Mouse (Mus musculus): ENCODE results near the gene Tcp1.
"Not testable (repeated sequence)": the region's sequence is repeated elsewhere in the genome, so short reads cannot be mapped to it uniquely, and the experiment has no call there.

The Tcp1 gene

DNA sequence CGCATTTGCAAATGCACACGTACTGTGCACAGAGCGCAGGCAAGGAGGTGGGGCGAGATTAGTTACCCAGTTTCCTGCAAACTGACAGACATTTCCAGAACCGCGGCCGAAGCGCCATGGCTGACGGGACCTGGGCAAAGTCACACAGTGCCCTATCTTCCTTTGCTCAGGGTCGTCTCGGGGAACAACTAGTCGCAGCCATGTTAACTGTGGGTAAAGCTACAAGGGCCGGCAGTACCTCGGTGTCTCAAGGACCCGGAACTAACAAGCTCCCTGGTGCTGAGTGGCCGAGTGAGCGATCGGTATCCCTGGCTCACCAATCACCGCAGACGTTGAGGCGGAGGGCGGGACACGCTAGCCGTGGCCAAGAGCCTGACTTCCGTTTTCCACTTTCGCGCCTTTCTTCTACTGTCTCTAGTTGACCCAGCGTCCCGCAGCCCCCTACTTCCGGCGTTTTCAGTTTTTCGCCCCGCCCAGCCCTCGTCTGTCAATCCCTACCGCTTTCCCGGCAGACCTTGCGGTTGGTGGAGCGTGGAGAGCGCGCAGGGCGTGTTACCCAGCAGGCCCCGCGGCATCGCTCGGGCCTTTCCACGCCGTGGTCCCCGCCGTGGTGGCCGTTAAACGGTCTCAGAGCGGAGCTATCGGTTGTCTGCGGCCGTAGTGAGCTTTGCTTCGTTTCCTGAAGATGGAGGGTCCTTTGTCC is 531 bp downstream of the Tcp1 start, which contains the start of gene Mrpl18:
TSS of gene Mrpl18 (minus strand) at position 465 of the 703 bp plus-strand sequence.
- peak; percentile 97 for DNase-seq

DNA sequence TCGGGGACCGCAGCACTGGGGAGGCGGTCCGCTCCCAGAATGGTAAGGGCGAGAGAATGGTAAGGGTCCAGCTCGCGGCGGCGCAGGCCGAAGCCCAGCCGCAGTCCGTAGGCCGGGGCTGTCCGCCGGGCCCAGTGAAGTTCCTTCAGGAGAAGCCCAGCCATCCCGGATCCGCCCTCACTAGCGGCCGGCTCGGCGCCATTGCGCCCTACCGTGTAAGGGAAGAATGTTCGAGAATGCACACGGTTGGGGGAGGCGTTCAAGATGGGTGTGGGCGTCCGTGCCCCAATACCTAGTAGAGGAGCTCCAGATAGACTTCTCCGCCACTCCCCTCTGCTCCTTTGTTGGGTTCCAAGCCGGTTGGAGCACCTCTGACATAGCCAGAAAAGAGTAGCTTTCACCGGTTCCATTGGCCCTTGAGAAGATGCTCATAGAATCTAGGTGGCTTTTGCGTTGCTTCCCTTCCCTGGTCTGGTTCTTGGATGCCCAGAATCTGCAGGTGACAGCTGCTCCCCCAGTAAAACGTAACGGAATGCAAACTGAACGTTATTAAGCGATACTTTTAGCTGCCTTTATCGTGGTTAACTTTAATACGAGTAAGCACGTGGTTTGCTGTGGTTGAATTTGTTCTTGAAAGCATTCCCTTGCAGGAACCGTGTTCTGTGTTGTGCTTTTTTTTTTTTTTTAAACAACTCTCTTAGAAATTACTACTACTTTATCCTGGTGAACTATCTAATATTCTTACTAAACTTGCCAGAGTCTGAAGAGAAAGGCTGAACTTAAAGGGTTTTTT is 1.3 kb downstream of the Tcp1 start:
- no peak for DNase-seq

DNA sequence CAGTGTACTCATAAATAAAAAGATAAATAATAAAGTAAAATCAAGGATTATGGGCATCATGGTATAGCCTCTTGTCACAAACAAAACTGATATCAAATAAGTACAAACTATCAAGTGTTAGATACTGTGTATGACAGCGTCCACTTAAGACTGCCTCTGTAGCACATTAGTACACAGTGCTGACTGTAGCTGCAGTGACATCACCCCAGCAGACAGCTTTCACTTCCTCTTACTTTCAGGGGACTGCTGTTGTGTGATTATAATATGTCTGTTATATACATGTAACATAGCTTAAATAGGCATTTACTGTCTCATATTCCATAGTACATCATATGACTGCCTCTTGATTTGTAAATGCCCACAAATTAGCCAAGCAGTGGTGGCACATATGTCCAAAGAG is 5.6 kb downstream of the Tcp1 start:
- no peak for DNase-seq

DNA sequence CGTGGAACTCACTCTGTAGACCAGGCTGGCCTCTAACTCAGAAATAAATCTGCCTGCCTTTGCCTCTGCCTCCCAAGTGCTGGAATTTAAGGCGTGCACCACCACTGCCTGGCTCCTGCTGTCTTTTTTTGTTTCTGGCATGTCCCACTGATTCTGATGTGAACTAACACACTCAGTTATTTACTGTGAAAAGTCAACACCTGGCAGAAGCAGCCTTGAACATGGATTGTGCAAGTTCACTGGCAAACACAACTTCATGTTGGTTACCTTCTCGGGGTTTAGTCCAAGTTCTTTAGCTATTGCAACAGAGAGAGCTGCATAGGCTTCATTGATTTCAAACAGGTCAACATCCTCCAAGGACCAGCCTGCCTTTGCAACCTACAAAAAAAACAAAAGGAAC is 9.5 kb downstream of the Tcp1 start:
- DNase-seq, result no peak

DNA sequence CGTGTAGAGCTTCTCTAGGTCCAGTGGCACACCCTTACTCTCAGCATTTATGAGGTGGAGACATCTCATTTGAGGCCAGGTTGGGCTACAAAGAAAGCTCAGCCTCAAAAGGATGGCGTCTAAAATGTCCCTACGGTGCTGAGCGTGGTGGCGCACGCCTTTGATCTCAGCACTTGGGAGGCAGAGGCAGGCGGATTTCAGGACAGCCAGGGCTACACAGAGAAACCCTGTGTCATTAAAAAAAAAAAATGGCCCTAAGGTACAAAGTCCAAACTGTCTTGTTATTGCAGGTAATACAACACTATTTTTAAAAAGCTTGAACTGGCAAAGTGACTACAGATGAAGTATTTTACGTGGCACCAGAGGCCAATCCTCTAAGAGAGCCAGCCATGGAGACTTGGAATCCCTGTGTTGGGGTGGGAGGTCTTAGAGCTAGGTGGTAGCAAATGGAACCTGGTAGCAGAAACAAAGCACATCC is 10.2 kb downstream of the Tcp1 start:
- DNase-seq, result no peak

DNA sequence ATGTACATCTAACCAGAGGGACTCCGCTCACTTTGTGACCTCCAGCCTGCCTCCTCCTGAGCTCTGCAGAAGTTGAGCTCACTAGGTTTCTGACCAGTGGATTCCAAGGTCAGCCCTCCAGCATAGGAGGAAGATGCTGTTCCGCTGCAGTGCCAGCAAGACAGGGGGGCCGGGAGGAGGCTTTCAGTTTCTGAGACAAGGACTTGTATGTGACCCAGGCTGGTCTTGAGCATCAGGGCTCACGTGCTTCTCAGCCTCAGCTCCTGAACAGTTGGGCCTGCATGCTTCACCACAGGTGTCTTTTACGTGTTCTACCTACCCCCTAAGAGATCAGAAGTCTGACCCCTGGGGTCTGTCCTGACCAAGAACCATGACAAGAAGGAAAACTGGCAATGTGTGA is 16.1 kb downstream of the Tcp1 start:
- not testable (repeated sequence) for DNase-seq

DNA sequence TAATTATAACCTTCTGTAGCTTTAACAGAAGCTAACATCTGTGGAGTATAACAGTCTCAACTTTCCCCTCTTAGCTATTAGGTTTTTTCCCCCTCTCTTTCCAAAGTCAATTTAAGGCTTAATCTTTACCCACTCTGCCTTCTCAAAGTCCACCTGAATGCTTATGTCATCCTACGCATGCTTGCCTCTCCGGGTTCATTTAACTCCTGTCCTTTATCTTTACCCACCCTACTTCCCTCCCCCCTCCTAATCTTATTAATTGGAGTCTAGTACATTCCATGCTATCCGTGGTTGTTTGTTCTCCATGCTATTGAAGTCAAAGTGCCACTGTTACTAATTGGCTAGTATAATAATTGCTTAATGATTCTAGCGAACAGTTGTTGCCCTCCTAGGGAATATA is 20.2 kb downstream of the Tcp1 start:
- DNase-seq, result no peak

DNA sequence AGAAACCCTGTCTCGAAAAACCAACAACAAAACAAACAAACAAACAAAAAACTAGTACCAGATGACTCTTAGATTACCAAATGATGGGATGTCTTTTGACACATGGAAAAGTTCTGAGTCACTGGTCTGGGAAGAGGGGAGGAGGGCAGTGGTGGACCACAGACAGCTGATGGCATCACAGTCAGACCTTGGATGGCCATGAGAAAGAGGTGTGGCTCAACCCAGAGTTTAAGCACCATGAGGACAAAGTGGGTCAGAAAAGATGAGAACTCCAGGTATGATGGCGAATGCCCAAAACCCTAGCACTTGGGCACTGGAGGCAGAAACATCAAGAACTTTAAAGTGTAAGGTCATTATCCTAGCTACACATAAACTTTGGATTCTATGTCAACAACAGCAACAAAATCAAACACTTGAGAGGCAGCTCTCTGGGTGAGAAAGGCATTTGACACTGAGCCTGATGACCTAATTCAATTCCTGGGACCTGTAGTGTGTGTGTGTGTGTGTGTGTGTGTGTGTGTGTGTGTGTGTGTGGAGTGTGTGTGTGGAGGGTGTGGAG is 22.0 kb downstream of the Tcp1 start:
- no peak for DNase-seq

DNA sequence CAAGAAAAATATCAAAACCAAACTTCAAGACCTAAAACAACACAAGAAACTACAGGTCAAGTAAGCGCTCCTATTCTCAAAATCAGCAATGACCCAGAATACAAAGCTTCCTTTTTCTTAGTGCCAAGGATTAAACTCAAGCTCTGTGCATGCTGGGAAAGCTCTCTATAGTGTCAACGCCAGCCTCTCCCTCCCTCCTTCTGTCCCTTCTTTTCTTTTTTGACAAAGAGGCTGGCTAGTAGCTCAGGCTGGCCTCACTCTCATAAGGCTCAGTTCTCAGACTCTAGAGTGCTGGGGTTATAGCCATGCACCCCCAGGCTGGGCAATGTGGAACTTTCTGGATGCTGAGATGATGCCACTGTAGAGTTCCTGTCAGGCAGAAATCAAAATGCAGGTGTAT is 22.6 kb downstream of the Tcp1 start:
- DNase-seq, result no peak

DNA sequence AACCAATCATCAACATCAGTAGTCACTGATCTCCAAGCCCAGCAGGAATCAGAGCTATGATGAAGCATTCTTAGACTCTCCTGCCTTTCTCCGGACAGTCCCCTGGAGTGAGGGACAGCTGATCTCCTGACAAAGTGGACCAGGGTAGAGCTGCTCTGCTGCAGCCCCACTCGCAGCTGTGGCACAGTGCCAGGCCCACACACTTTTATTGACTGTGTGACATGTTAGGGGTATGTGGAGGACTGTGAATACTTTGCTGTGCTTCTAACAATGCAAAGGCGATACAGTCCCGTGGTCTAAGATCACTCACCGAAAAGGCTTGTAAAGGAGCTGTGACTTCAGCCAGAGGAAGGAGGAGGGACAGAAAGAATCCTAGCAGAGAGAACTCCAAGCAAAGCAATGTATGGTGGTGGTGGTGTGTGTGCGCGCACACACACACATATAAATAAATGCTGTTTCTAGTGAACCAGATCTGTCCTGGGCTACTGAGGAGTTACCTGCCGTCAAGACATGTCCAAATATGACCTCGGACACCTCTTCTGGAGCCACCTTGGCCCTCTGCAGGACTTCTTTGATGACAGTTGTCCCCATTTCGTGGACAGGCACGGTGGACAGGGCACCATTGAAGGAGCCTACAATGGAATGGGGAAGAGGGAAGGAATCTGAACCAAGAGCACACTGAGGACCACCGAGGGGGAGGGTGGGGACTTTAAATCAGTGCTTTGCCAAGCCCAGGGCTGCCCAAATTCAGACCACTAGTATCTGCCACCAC is 24.1 kb downstream of the Tcp1 start:
- DNase-seq, result not testable (repeated sequence)

DNA sequence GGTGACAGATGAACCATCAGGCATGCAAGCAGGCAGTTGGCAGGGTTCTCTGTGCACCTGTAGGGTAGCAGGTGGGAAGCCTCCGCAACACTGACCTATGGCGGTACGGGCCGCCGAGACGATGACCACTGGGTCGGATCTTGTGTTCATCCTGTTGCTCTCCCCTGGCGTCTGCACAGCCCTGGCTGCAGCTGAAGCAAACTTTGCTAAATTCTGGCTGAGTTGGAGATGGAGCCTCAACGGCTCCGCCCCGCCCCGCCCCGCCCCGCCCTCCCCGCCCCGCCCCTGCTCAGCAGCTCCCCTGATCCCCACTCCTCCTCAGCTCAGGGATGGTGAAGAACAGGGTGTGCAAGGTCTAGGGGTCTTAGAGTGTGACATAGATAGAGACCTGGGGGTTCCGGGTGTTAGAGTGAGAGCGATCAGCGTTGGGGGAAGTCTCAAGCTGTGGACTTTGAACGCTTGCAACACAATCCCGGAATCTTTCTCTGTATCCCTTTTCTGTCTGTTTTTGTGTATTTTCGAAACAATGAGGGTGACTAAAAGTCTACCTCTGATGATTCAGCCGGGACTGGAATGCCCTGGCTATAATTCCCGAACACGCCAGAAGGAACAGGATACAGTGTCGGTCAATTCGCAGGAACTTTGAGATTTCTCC is 24.8 kb downstream of the Tcp1 start, which contains the start of gene Acat3:
TSS of gene Acat3 (minus strand) at position 450 of the 655 bp plus-strand sequence.
- DNase-seq, result no peak

DNA sequence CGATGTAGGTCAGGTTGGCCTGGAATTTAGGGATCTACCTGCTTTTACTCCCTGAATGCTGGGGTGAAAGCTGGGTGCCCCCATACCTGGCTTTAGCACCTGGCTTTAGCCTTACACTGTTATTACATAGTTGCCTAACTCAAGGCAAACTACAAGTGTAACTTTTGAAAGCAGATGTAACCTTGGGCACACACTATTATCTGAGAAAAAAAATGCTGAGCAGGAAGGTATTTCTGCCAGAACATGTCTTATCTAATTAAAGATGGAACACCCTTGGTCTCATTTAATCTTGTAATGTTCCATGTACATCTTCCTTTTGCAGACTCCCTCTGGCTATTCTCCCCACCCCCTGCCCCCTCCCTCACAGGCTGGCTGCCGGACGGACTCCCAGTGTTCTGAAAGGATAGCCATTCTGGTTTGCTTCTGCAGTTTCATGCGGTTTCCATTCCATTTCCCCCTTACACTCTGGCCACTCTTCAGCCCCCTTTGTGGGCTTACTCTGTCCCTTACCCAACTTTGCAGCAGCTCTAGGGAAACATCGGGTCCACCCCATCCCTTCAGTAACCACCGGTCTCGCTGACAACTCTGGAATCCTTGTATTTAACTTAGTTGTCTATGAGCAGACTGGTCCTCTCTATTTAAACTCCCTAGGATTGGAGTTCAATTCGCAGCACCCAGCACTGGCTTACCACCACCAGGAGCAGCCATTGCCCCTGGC is 26.2 kb downstream of the Tcp1 start:
- DNase-seq, result no peak

DNA sequence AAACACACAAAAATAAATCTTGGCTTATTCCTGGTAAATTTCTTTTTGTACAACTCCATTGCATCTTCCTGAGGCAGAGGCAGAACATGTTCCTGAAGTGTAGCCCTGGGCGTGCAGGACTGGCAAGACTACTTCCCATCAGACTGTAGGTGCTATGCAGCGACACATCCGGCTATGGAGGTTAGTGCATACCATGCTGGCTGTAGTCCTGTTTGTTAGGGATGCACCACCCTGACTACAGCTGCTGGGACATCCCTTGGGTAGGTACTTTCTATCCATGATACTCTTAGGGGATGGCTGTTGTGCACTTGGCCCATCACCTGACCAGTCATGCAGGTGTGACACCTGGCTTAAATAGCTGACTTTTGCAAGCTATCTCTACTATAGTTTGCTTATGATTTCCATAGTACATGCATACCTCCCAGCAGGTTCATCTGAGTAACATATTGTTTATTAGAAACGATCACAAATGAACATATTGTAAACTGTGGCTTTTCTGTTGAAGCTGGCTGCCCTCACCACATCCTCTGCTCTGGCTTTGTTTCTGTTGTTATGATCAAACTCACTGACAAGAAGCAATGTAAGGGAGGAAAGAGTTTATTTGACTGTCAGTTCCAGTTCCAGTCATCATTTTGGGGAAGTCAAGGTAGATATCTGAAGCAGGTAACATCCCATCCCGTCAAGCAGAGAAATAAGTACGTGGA is 27.1 kb downstream of the Tcp1 start:
- no peak for DNase-seq

DNA sequence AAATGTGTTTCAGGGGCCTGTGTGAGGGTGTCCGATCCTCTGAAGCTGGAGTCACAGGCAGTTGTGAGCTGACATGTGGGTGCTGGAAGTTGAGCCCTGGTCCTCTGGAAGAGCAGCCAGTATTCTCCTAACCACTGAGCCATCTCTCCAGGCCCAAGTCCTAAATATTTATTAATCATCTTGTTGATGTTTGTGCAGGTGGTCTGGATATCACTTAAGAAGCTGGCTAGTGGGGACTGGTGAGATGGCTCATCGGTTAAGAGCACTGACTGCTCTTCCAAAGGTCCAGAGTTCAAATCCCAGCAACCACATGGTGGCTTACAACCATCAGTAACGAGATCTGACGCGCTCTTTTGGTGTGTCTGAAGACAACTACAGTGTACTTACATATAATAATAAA is 34.2 kb downstream of the Tcp1 start:
- DNase-seq, result no peak

DNA sequence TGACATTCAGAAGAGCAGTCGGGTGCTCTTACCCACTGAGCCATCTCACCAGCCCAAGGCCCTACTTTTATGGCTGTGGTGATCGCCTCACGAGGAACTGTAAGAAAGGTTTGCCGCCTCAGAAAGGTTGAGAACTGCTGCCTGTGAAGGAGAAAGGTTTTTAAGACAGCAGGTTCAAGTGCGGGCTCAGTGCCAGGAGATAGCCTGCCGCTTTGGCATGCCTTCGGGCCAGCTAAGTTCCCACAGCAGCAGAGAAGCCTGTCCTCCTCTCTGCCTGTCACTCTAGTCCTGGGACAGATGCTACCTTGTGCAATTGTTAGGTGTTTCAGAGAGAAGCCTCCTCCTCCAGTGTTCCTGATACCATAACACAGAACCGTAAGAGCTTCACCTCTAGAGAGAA is 41.2 kb downstream of the Tcp1 start:
- DNase-seq, result no peak

DNA sequence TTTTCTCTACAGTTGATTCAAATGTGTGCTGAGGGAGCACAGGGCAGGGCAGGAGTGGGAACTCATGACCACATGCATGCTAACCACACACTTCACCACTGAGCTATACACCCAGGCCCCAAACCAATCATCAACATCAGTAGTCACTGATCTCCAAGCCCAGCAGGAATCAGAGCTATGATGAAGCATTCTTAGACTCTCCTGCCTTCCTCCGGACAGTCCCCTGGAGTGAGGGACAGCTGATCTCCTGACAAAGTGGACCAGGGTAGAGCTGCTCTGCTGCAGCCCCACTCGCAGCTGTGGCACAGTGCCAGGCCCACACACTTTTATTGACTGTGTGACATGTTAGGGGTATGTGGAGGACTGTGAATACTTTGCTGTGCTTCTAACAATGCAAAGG is 43.9 kb downstream of the Tcp1 start:
- not testable (repeated sequence) for DNase-seq

DNA sequence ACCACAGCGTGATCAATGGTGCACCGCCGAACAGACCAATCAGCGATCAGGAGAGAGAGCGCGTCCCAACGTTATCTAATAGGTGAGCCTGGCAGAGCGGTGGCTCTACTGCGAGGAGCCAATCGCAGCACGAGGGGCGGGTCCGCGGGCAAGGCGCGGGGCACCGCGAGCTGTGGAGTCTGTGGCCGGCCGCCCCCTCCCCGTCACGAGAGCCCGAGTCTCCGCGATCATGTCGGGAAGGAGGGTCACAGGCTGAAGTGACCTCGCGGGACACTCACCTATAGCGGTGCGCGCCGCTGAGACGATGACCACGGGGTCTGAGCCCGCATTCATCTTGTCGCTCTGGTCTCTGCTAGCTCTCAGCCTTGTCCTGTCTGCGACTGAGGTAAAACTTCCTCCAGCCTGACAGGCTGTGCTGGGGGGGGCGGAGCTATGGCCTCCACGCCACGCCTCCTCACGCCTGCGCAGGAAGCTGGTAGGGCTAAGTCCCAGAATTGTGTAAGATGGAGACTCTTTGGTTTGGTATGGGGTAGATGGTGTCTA is 44.9 kb downstream of the Tcp1 start, which contains the start of gene Acat2:
TSS of gene Acat2 (minus strand) at position 417 of the 543 bp plus-strand sequence.
- DNase-seq, result peak; percentile 97

DNA sequence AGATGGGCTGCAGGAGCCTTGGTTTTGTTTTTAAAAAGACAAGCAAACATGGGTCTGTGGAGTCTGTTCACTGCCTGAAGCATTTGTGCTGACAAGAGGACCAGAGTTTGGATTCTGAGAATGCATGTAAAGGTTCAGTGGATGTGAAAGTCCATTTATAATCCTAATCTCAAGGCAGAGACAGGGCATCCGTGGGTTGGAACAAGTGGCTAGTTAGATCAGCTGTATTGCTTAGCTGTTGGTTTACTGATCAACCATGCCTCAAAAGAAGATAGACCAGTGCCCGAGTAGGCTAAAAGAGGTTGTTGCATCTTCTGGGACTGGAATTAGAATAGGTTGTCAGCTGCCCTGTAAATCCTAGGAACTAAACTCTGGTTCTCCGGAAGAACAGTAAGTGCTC is 48.0 kb downstream of the Tcp1 start:
- DNase-seq, result no peak

DNA sequence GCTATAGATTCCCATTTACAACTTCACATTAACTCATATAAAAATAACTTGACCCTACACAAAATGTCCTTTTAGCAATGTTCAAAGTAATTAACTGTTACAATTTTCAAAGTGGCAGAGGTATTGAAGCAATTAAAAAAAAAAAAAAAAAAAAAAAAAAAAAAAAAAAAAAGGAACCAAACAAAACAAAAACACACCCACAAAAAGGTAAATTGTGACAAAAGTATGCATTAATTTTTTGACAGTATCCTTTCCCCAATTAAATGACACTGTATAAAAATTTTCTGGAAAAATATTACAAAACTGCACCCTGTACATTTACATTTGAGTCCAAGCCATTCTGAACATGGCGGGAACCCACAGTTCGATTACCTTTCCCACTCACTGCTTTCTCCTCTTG is 51.7 kb downstream of the Tcp1 start:
- no peak for DNase-seq

DNA sequence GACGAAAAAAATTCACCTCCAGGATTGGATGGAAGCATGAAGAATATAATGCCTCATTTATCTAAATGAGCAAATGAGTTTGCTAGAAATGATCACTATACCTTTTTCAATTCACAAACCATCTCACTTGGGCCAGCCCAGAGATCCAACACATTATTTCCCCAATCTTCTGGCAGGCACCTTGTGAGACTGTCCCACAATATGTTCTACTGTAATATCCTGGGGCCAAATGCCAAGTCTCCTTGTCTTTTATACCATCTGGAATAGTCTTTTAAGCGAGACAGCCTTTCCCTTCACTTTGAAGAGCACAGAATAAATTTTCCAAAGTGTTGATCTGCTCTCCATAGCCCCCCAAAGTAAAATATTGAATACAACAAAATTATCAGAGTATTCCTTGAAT is 58.4 kb downstream of the Tcp1 start:
- DNase-seq, result no peak

All from thymus, postnatal 25 days (tissue).